Mouse (Mus musculus) bone marrow macrophage, adult 2 months (primary cell): ENCODE data around the gene Lypd6b. TPM values are rescaled to one million over a fixed set of nuclear protein-coding genes. Genes with fewer than 3 reads are reported as not detected.

Experiments
- H3K27ac ChIP-seq: 2 replicates; pipeline ENCODE4 v1.5.1; 2012; ENCODE audit warnings: low read depth, low read length; ENCODE audit not compliant: insufficient read depth
- H3K4me1 ChIP-seq: 2 replicates; pipeline ENCODE4 v1.6.1; 2012; ENCODE audit warnings: low read length; ENCODE audit not compliant: control insufficient read depth, insufficient read depth
- H3K4me3 ChIP-seq: 2 replicates; pipeline ENCODE4 v1.5.1; 2012; ENCODE audit warnings: mild to moderate bottlenecking, low read length, moderate library complexity; ENCODE audit not compliant: insufficient read depth
- CTCF ChIP-seq: IDR thresholded peaks from 2 replicates; pipeline ENCODE4 v1.5.1; 2012; ENCODE audit warnings: low read depth, mild to moderate bottlenecking, low read length, moderate library complexity
- POLR2A ChIP-seq: IDR thresholded peaks from 2 replicates; pipeline ENCODE4 v1.6.1; 2012; ENCODE audit warnings: mild to moderate bottlenecking, low read depth, low read length, borderline replicate concordance
- polyA plus RNA-seq: library from polyadenylated mRNA; stranded (reverse); fragments of >200 nt; gene quantifications from 2 replicates; pipeline ENCODE4 v1.2.4, GENCODE M21; 2012; ENCODE audit not compliant: missing spikeins, insufficient read depth, insufficient read length

Lypd6b gene
- polyA plus RNA-seq, 1 experiment = not detected

- Histone ChIP-seq H3K4me3 (no peak overlapping the region), H3K27ac (no peak overlapping the region), H3K4me1 (no peaks in the 10 kb centered on the region)
- TF ChIP-seq CTCF (no peak), POLR2A (no peak)
Measured at GRCm38 (mm10) chr2:49838611-49839010, 51.1 kb downstream of the Lypd6b start.

- TF ChIP-seq CTCF (no peak), POLR2A (no peak)
- H3K4me3 ChIP-seq = no peak overlapping the region
- no peaks in the 10 kb centered on the region for H3K4me1 ChIP-seq
- H3K27ac ChIP-seq = no peak overlapping the region
Measured at GRCm38 (mm10) chr2:49840573-49840972, 53.1 kb downstream of the Lypd6b start.

- H3K27ac ChIP-seq = no peak overlapping the region
- no peaks in the 10 kb centered on the region for H3K4me1 ChIP-seq
- TF ChIP-seq CTCF (no peak), POLR2A (no peak)
- no peak overlapping the region for H3K4me3 ChIP-seq
Measured at GRCm38 (mm10) chr2:49841089-49841488, 53.6 kb downstream of the Lypd6b start.

GRCm38 (mm10) chr2:49845104-49845503 is 57.6 kb downstream of the Lypd6b start:
- Histone ChIP-seq H3K27ac (no peak overlapping the region), H3K4me1 (no peaks in the 10 kb centered on the region), H3K4me3 (no peak overlapping the region)
- TF ChIP-seq POLR2A (no peak), CTCF (no peak)

GRCm38 (mm10) chr2:49846097-49846496 is 58.6 kb downstream of the Lypd6b start:
- no peaks in the 10 kb centered on the region for H3K4me1 ChIP-seq
- H3K4me3 ChIP-seq = no peak overlapping the region
- H3K27ac ChIP-seq = no peak overlapping the region
- TF ChIP-seq CTCF (no peak), POLR2A (no peak)

- Histone ChIP-seq H3K27ac (no peak overlapping the region), H3K4me3 (no peak overlapping the region), H3K4me1 (no peaks in the 10 kb centered on the region)
- no peak for TF ChIP-seq CTCF
- TF ChIP-seq POLR2A = no peak
Measured at GRCm38 (mm10) chr2:49846880-49847279, 59.4 kb downstream of the Lypd6b start.

GRCm38 (mm10) chr2:49847831-49848230 is 60.3 kb downstream of the Lypd6b start:
- no peak for TF ChIP-seq POLR2A
- no peak for TF ChIP-seq CTCF
- H3K27ac ChIP-seq = no peak overlapping the region

GRCm38 (mm10) chr2:49849771-49850170 is 62.3 kb downstream of the Lypd6b start:
- Histone ChIP-seq H3K4me3 (no peak overlapping the region), H3K4me1 (no peaks in the 10 kb centered on the region), H3K27ac (no peak overlapping the region)
- TF ChIP-seq CTCF (no peak), POLR2A (no peak)

More at GRCm38 (mm10) chr2:49847831-49848230, 60.3 kb downstream of the Lypd6b start:
- no peak overlapping the region for H3K4me3 ChIP-seq
- no peaks in the 10 kb centered on the region for H3K4me1 ChIP-seq

- TF ChIP-seq CTCF (no peak), POLR2A (no peak)
- no peaks in the 10 kb centered on the region for H3K4me1 ChIP-seq
Measured at GRCm38 (mm10) chr2:49851977-49852376, 64.5 kb downstream of the Lypd6b start.

GRCm38 (mm10) chr2:49856161-49856564 is 68.7 kb downstream of the Lypd6b start:
- Histone ChIP-seq H3K27ac (no peak overlapping the region), H3K4me1 (no peaks in the 10 kb centered on the region), H3K4me3 (no peak overlapping the region)
- TF ChIP-seq POLR2A (no peak), CTCF (no peak)

More at GRCm38 (mm10) chr2:49851977-49852376, 64.5 kb downstream of the Lypd6b start:
- H3K27ac ChIP-seq = no peak overlapping the region
- no peak overlapping the region for H3K4me3 ChIP-seq

GRCm38 (mm10) chr2:49856584-49856983 is 69.1 kb downstream of the Lypd6b start:
- Histone ChIP-seq H3K27ac (no peak overlapping the region), H3K4me1 (no peaks in the 10 kb centered on the region), H3K4me3 (no peak overlapping the region)
- TF ChIP-seq POLR2A (no peak), CTCF (no peak)
